Mouse (Mus musculus) liver, embryonic 12.5 days (tissue): Measurements from ENCODE around the gene Ahctf1. TPM values are rescaled to one million over a fixed set of nuclear protein-coding genes. Genes with fewer than 3 reads are reported as not detected.

Experiments
- ATAC-seq: fragments of 200-750 bp; cut with Nextera tagmentation; 2 replicates; pipeline ENCODE4 v1.8.0; 2017; ENCODE audit warnings: moderate number of reproducible peaks, mild to moderate bottlenecking, moderate library complexity
- H3K27ac ChIP-seq: fragments of 300-500 bp; sonication (generic); 2 replicates; pipeline ENCODE4 v1.5.1; 2016; ENCODE audit warnings: mild to moderate bottlenecking
- H3K27me3 ChIP-seq: fragments of 300-500 bp; sonication (generic); replicated peaks from 2 replicates; pipeline ENCODE4 v1.6.1; 2016; ENCODE audit warnings: mild to moderate bottlenecking, moderate library complexity
- H3K36me3 ChIP-seq: fragments of 300-500 bp; sonication (generic); 2 replicates; pipeline ENCODE4 v1.6.1; 2016; ENCODE audit warnings: mild to moderate bottlenecking, moderate library complexity
- H3K4me1 ChIP-seq: fragments of 300-500 bp; sonication (generic); 2 replicates; pipeline ENCODE4 v1.6.1; 2016
- H3K4me2 ChIP-seq: fragments of 300-500 bp; sonication (generic); 2 replicates; pipeline ENCODE4 v1.6.1; 2016; ENCODE audit warnings: mild to moderate bottlenecking, moderate library complexity
- H3K4me3 ChIP-seq: fragments of 300-500 bp; sonication (generic); 2 replicates; pipeline ENCODE4 v1.5.1; 2016; ENCODE audit warnings: mild to moderate bottlenecking, moderate library complexity
- H3K9ac ChIP-seq: fragments of 300-500 bp; sonication (generic); 2 replicates; pipeline ENCODE4 v1.6.1; 2016; ENCODE audit warnings: mild to moderate bottlenecking, moderate library complexity
- H3K9me3 ChIP-seq: fragments of 300-500 bp; sonication (generic); replicated peaks from 2 replicates; pipeline ENCODE4 v1.6.1; 2016; ENCODE audit warnings: mild to moderate bottlenecking, moderate library complexity
- WGBS: fragments of 180-500 bp; shearing (Covaris S2); methylation state at CpG from one replicate; pipeline ENCODE4 v1.1.7; 2016; ENCODE audit not compliant: insufficient replicate concordance; 5-methylcytosine and 5-hydroxymethylcytosine counted together
- polyA plus RNA-seq: library from polyadenylated mRNA; unstranded; fragments of >200 nt; fragmentation: Nextera tagmentation; extraction: Ambion mirVana; gene quantifications from 2 replicates; pipeline ENCODE4 v1.2.1, GENCODE M21; 2016

Gene Ahctf1
- 35.4 and 35.8 TPM in 2 replicates for polyA plus RNA-seq

DNA sequence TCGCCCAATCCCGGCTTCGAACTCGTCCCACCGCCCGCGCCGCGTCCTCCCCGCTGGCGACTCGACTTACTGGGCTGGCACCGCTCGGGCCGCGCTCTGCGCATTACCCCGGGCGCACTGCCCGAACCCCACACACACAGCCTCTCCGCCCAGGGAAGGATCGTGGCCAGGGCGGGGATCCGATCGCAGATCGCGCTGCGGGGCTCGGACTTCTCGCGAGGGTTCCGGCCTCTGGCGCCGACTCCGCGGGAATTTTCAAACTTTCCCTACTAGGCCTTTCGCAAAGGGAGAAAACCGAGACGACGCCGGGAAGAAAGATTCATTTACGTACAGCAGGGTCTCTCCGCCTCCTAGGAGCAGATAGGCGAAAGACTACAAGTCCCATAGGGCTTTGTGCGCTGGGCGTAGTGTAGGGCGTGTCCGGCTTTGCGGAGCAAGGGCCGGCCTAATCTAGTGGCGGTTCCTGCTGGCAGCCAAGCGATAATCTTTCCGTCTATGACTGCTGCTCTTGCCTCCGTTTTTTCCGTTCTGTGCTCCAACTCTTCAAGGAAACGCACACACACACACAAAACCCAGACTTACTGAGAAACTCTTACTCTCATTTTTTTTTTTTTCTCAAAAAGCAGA is at the start of gene Ahctf1:
Gene Ahctf1 (minus strand): TSS at position 168 of the 627 bp plus-strand sequence.
- Histone ChIP-seq H3K27ac (peak within 1 kb of the TSS; percentile 100), H3K4me3 (peak within 1 kb of the TSS; percentile 89), H3K36me3 (peaks cover 21% of the 10 kb centered on the region), H3K9ac (peak within 1 kb of the TSS; percentile 95), H3K4me1 (peaks cover 78% of the 10 kb centered on the region), H3K4me2 (peak within 1 kb of the TSS; percentile 86), H3K9me3 (no peaks in the 10 kb centered on the region), H3K27me3 (no peaks in the 10 kb centered on the region)
- WGBS, result under 1% methylated on average over 55 of the region's 56 CpGs
- ATAC-seq, result peak; percentile 94

DNA sequence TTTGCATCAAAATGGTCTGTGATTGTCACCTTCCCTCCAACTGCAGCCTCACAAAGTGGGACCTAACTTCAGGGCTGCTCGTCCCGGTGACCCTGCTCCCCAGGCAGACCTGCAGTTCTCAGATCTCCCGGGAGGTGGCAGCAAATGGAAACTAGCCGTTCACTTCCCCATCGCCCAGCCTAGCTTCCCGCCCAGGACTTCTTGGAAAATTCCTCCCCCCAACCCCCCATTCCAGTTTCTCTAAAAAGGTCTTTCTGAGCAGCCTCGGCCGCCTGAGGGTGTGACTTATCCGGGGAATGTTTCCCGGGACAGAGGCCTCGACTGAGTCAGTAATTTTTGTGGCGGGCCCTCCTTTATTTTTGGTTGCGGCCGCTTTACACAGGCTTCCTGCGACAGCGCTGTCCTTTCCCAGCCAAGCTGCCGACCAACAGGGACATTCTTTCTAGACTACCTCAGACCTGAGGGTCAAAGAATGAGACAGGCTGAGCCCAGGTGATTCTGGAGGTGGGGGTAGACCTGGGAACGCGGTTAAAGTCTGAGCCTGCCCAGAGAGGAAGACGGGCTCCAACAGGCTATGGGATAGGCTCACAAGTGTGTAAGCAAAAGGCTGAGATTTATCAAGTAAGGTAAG is 44.4 kb upstream of the Ahctf1 start:
- H3K4me3 ChIP-seq, result peak overlapping the region; percentile 47
- peaks cover 19% of the 10 kb centered on the region for H3K4me1 ChIP-seq
- H3K9ac ChIP-seq, result peak overlapping the region; percentile 54
- no peak overlapping the region for H3K27ac ChIP-seq
- H3K27me3 ChIP-seq, result no peaks in the 10 kb centered on the region
- peak; percentile 45; the same call in 1 of the 2 replicates for ATAC-seq
- H3K9me3 ChIP-seq, result no peaks in the 10 kb centered on the region
- H3K4me2 ChIP-seq, result peak overlapping the region; percentile 70
- H3K36me3 ChIP-seq, result no peaks in the 10 kb centered on the region
- WGBS, result 9% methylated on average over 20 of the region's 20 CpGs

DNA sequence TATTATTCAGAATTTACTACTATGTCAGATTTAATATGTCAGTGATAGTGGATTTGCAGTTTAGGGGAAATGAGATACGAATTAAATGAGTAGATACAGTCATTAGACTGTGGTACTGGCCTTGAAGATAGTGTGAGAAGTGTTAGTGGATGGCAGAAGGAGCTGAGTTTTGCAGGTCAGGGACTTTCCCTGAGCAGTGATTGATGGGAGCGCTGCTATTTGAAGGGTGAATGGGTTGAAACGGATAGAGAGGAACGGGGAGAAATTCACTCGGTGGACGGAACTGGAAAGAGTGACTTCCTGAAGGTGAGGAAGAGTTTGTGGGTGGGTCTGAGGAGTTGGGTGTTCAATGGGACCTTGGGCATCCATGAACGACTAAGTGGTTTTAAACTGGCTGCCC is 43.7 kb upstream of the Ahctf1 start:
- 26% methylated on average over 7 of the region's 7 CpGs for WGBS
- Histone ChIP-seq H3K27ac (no peak overlapping the region), H3K9me3 (no peaks in the 10 kb centered on the region), H3K4me2 (peak overlapping the region; percentile 70), H3K27me3 (no peaks in the 10 kb centered on the region), H3K9ac (0 out of 2 replicates have a peak overlapping the region, but pooled peaks have one; percentile 54), H3K4me1 (peaks cover 19% of the 10 kb centered on the region), H3K36me3 (no peaks in the 10 kb centered on the region), H3K4me3 (no peak overlapping the region)
- ATAC-seq, result no peak

DNA sequence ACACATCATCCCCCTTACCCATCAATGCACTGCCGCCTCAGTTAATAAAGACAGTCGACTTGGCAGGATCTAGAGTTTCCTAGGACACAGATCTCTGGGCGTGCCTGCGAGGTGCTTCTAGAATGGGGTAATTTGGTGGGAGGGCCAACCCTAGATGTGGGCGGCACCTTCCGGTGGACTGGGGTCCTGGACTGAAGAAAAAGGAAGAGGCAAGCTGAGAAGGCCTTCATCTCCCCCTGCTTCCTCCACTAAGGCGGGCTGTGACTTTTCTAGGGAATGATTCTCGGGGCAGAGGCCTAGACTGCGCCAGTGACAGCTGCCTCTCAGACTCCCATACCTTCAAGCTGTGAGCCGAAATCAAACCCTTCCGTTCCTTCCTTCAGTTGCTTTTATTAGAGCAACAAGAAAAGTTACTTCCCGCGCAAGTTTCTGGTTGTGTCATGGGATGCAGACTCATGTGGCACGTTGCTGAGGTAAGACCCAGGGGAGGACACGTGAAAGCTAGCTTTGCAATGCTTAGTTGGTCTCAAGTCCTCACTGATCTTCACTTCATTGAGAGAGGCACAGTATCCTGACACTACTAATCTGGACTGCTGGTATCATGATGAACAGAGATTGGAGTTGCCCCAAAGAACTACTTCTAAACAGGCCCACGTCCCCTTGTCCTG is 42.5 kb upstream of the Ahctf1 start:
- Histone ChIP-seq H3K27me3 (no peaks in the 10 kb centered on the region), H3K9ac (no peak overlapping the region), H3K36me3 (no peaks in the 10 kb centered on the region), H3K4me2 (no peak overlapping the region), H3K4me3 (no peak overlapping the region), H3K9me3 (no peaks in the 10 kb centered on the region), H3K4me1 (peaks cover 19% of the 10 kb centered on the region), H3K27ac (no peak overlapping the region)
- no peak for ATAC-seq
- WGBS, result 68% methylated on average over 16 of the region's 16 CpGs

DNA sequence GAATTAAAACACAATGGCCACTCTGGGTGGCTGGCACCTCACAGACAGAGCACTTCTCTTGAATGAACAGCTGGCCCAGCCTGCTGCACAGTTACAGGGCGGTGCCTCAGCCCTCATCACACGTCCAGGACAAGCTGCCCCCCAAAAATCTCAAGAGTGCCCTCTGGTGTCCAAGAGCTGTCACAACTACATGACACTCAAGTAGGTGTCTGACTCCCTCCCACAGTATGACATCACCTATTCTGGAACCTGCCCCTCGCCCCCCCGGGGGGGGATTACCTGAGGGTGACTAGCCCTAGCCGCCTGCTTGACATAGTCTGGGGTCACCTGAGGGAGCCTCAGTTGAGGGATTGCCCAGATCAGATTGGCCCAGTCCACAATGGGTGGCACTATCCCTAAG is 41.4 kb upstream of the Ahctf1 start:
- H3K36me3 ChIP-seq, result no peaks in the 10 kb centered on the region
- peaks cover 19% of the 10 kb centered on the region for H3K4me1 ChIP-seq
- no peak overlapping the region for H3K4me3 ChIP-seq
- ATAC-seq, result peak; percentile 85
- WGBS, result 16% methylated on average over 5 of the region's 5 CpGs
- no peak overlapping the region for H3K27ac ChIP-seq
- no peak overlapping the region for H3K9ac ChIP-seq
- no peaks in the 10 kb centered on the region for H3K9me3 ChIP-seq
- H3K4me2 ChIP-seq, result no peak overlapping the region
- H3K27me3 ChIP-seq, result no peaks in the 10 kb centered on the region

DNA sequence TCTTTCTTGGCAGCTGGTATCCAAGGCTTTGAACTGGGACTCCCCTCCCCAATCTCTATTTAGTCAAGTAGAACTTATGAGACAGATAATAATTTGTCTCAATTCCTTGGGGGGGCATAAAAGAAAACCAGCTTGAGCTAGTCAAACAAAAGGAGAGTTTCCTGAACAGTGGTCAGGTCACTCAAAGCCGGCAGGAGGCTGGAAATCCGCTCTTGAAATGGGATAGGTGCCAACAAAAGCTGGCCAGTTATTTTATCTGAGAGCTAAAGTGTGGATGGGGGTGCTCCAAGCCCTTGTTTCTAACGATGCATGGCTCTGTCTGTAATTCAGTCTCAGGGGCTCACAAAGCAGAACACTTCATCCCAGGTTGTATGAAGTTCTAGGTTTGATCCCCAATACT is 40.5 kb upstream of the Ahctf1 start:
- no peak overlapping the region for H3K4me2 ChIP-seq
- no peaks in the 10 kb centered on the region for H3K9me3 ChIP-seq
- H3K27me3 ChIP-seq, result no peaks in the 10 kb centered on the region
- 61% methylated on average over 3 of the region's 3 CpGs for WGBS
- no peak for ATAC-seq
- H3K27ac ChIP-seq, result no peak overlapping the region
- H3K36me3 ChIP-seq, result no peaks in the 10 kb centered on the region
- peaks cover 19% of the 10 kb centered on the region for H3K4me1 ChIP-seq
- H3K4me3 ChIP-seq, result no peak overlapping the region
- H3K9ac ChIP-seq, result no peak overlapping the region

DNA sequence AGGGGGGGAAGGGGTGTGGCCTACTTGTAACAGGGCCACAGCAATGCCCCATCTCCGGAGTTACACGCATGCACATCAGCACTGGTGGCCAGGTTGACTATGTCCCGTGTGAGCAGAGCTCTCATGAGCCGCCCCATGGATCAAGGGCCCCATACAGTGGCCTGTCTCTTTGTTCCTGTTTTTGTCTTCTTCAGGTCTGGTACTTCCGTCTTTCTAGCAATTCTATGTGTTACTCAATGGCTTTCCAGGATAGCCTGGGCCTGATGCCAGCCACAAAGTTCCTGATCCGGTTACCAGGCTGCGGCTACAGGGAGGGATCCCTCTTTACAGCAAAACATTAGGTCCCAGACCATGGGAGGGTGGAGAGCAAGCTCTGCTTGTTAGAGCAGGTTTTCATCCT is 39.1 kb upstream of the Ahctf1 start:
- 71% methylated on average over 7 of the region's 7 CpGs for WGBS
- no peak for ATAC-seq
- Histone ChIP-seq H3K9me3 (no peaks in the 10 kb centered on the region), H3K9ac (no peak overlapping the region), H3K36me3 (no peaks in the 10 kb centered on the region), H3K4me2 (no peak overlapping the region), H3K4me3 (no peak overlapping the region), H3K4me1 (peaks cover 13% of the 10 kb centered on the region), H3K27ac (no peak overlapping the region), H3K27me3 (no peaks in the 10 kb centered on the region)

DNA sequence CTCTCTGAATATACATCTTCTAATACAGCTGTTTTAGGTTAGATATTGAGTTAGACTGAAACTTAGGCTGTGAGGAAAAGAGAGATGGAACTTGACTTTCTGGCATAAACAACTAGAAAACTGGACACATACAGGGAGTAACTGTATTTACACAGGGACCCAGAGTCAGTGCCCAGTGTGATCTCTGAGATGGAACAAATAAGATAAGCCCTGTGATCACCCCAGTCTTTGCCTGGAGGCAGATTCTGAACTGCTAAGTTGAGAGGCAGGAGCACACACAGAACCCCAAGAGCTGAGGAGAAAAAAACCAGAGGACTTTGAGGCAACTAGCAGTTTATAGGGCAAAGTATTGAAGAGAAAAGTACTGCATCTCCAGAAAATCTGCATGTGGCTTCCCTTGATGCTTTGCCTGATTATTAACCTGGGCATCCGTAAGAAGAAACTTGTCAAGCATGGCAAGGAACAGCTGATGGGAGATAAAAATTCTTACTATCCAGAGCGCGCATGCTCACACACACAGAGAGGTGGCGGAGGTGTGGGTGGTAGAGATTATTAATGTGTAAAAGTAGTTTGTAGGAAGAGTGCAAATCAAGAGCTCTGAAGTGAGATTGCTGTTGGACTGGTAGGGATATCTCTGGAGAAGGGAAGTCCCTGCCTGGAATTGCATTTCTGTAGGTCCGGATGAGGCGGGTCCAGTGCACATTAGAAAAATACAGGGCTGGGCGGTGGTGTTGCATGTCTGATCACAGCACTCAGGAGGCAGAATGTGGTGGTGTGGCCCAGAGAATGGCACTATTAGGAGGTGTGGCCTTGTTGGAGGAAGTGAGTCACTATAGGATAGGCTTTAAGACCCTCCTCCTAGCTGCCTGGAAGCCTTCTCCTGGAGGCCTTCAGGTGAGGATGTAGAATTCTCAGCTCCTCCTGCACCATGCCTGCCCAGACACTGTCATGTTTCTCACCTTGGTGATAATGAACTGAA is 33.2 kb upstream of the Ahctf1 start:
- no peaks in the 10 kb centered on the region for H3K36me3 ChIP-seq
- peaks cover 29% of the 10 kb centered on the region for H3K4me1 ChIP-seq
- 68% methylated on average over 7 of the region's 7 CpGs for WGBS
- peak; percentile 56 for ATAC-seq
- 0 out of 2 replicates have a peak overlapping the region, but pooled peaks have one; percentile 1 for H3K27ac ChIP-seq
- no peaks in the 10 kb centered on the region for H3K9me3 ChIP-seq
- no peaks in the 10 kb centered on the region for H3K27me3 ChIP-seq
- no peak overlapping the region for H3K4me3 ChIP-seq
- no peak overlapping the region for H3K9ac ChIP-seq
- H3K4me2 ChIP-seq, result no peak overlapping the region

DNA sequence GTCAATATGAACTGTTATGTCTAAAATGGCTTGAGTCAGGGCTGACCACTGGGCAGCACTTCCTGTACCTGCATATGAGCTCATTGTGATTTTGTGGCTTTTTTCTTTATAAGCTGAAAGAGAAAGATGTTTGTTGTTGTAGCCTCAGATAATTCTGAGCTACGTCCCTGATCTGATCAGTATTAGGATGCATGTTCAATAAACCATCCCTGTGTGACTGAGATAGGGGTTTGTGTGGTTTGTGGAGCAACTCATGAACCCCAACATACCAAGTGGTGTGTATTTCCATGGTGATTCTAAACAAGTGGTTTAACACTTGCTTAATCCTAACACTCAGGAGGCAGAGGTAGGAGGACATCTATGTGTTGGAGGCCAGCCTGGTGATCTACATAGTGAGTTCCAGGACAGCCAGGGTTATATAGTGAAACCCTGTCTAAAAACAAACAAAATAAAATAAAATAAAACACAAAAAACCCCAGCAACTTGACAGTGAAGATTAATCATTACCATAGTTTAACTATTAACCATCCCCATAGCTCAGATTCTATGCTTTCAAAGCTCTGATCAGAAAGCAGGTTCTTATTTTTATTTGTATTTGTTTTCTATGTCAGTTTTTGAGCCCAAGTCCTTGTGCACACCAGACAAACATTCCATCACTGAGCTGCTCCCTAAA is 32.4 kb upstream of the Ahctf1 start:
- ATAC-seq, result no peak
- H3K4me1 ChIP-seq, result peaks cover 29% of the 10 kb centered on the region
- H3K4me3 ChIP-seq, result no peak overlapping the region
- no peak overlapping the region for H3K4me2 ChIP-seq
- no peaks in the 10 kb centered on the region for H3K9me3 ChIP-seq
- 0 out of 2 replicates have a peak overlapping the region, but pooled peaks have one; percentile 1 for H3K27ac ChIP-seq
- H3K36me3 ChIP-seq, result no peaks in the 10 kb centered on the region
- no peaks in the 10 kb centered on the region for H3K27me3 ChIP-seq
- H3K9ac ChIP-seq, result no peak overlapping the region
- 30% methylated on average over 1 of the region's 1 CpGs for WGBS

DNA sequence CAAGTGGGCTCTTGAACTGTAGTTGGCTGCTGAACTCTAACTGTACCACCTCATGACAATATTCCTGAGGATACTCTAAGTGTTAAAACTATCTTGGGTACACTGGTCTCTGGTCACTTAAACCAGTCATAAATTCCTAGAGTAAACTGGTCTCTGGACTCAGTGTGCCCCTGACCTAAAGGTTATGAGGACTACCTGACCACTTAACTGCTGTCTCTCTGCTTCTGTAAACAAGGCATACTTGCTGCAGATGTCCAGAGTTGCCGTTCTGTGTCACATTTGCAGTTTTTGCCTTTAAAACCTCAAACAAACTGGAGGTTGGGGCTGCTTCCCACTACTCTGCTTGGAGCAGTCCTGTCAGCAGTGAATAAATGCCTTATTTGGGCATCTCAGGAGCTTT is 30.1 kb upstream of the Ahctf1 start:
- WGBS, result 77% methylated on average over 1 of the region's 1 CpGs
- Histone ChIP-seq H3K9me3 (no peaks in the 10 kb centered on the region), H3K4me2 (no peak overlapping the region), H3K36me3 (no peaks in the 10 kb centered on the region), H3K4me1 (peaks cover 29% of the 10 kb centered on the region), H3K9ac (no peak overlapping the region), H3K4me3 (no peak overlapping the region), H3K27ac (no peak overlapping the region), H3K27me3 (no peaks in the 10 kb centered on the region)
- no peak for ATAC-seq

DNA sequence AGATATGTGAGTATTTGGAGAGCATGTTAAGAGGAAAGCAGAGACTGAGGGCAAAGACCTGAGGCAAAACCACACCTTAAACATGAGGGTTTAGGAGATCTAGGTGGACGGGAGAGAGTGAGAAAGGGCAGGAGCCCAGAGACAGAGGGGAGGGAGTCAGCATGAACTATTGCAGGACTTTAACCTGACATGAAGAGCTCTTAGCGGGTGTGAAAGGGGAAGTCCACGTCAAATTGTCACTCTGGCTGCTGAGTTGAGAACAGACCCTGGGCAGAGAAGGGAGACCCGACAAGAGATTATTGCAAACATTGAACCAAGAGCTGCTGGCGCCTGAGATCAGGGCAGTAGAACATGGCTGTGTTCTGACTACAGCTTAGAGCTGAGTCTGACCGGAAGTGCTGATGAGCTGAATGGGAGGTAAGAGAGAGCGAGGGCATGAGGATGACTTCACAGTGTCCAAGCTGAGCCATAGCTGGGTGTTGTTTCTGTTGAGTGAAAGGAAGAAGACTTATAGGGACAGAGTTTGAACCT is 29.3 kb upstream of the Ahctf1 start:
- Histone ChIP-seq H3K36me3 (no peaks in the 10 kb centered on the region), H3K9ac (no peak overlapping the region), H3K4me2 (no peak overlapping the region), H3K27me3 (no peaks in the 10 kb centered on the region), H3K4me1 (peaks cover 29% of the 10 kb centered on the region), H3K27ac (no peak overlapping the region), H3K4me3 (no peak overlapping the region), H3K9me3 (no peaks in the 10 kb centered on the region)
- whole genome bisulfite sequencing, result 35% methylated on average over 7 of the region's 7 CpGs
- no peak for ATAC-seq
